Comparison of ENCODE assay signal across 17 mouse cellular contexts in the genomic region with DNA sequence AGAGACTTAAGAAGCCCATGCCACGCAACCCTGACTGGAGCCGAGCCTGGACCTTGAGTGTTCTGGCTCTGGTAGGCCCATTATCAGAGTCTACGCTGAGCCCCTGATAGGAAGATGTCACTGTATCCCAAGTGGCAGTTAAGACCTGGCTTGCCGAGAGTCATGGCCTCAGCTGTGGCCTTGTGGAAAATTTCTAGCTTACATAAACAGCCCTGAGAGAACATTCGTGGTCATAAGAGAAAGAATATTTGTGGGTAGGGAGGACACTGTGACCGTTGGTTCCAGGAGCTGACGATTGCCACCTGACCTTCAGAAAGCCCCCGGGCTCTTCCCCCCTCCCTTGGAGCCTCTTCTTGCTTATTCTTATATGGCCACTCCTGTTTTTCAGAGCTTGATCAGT. TPM values are rescaled to one million over a fixed set of nuclear protein-coding genes. Genes with fewer than 3 reads are reported as not detected.
"Had no signal": no experiment of that assay in that cellular context is flagged by ENCODE, and none has a peak within 500 bp of the region (broad histone marks: within the 10 kb centered on the region; RNA-seq: fewer than 3 reads in every experiment).

No protein-coding gene starts in this region.

- DNase-seq: gastrocnemius, postnatal 14 days; gastrocnemius, postnatal 36 days; heart, adult 11 months; heart, postnatal 10 days; heart, postnatal 4 days; kidney, adult 11 months; kidney, adult 2 months; kidney, adult 9 months; kidney, postnatal 14 days; kidney, postnatal 36 days; layer of hippocampus, adult 9-11 months; layer of hippocampus, postnatal 36 days; left cerebral cortex, postnatal 4 days had no signal

- ATAC-seq: hindbrain, postnatal 0 days; intestine, embryonic 16.5 days; liver, embryonic 12.5 days had no signal

RNA-seq across cellular contexts. Expression of a gene that starts 40.9 kb away (rescaled TPM):
- total RNA-seq: liver, adult 2 months had no signal
